Comparison of ENCODE assay signal across 19 mouse cellular contexts in genomic region chr10:96642014-96642413, GRCm38 (mm10). TPM values are rescaled to one million over a fixed set of nuclear protein-coding genes. Genes with fewer than 3 reads are reported as not detected.
A peak's percentile ranks its signal among the peaks of the same experiment; 100 is the strongest.
DNase-seq lines count a peak whose midpoint lies in the region; ATAC-seq lines count a peak whose summit lies in the region.
"Had no signal": no experiment of that assay in that cellular context is flagged by ENCODE, and none has a peak within 500 bp of the region (broad histone marks: within the 10 kb centered on the region; RNA-seq: fewer than 3 reads in every experiment).

No protein-coding gene starts in this region.

- H3K27me3 ChIP-seq in heart, embryonic 12.5 days (replicated peaks): no peaks in the 10 kb centered on the region
- H3K27me3 ChIP-seq in heart, embryonic 16.5 days (ENCODE audit: control insufficient read depth, insufficient read depth, low read length): no peaks in the 10 kb centered on the region
- H3K27me3 ChIP-seq in heart, embryonic 10.5 days (ENCODE audit: insufficient read depth, poor library complexity, severe bottlenecking): no peaks in the 10 kb centered on the region
- no peaks in the 10 kb centered on the region for H3K27me3 ChIP-seq in lung, embryonic 16.5 days (ENCODE audit: control insufficient read depth, insufficient read depth, low read depth, low read length)
- H3K27me3 ChIP-seq: embryonic facial prominence, embryonic 13.5 days; forebrain, embryonic 13.5 days; hindbrain, embryonic 13.5 days had no signal

- no peaks in the 10 kb centered on the region for H3K36me3 ChIP-seq in heart, embryonic 12.5 days
- H3K36me3 ChIP-seq in heart, embryonic 16.5 days (ENCODE audit: control insufficient read depth, insufficient read depth): no peaks in the 10 kb centered on the region
- no peaks in the 10 kb centered on the region for H3K36me3 ChIP-seq in heart, embryonic 10.5 days
- no peaks in the 10 kb centered on the region for H3K36me3 ChIP-seq in lung, embryonic 16.5 days (ENCODE audit: control insufficient read depth, insufficient read depth, low read length)

- H3K9ac ChIP-seq in heart, embryonic 12.5 days: no peak overlapping the region
- H3K9ac ChIP-seq in heart, embryonic 16.5 days (ENCODE audit: low read length): no peak overlapping the region
- no peak overlapping the region for H3K9ac ChIP-seq in lung, embryonic 16.5 days (ENCODE audit: low read length)
- H3K9ac ChIP-seq: embryonic facial prominence, embryonic 13.5 days; forebrain, embryonic 13.5 days; forebrain, postnatal 0 days; hindbrain, embryonic 13.5 days had no signal

- H3K4me3 ChIP-seq in heart, embryonic 12.5 days: no peak overlapping the region
- H3K4me3 ChIP-seq in heart, embryonic 16.5 days (ENCODE audit: low read length): no peak overlapping the region
- H3K4me3 ChIP-seq in heart, embryonic 10.5 days: no peak overlapping the region
- H3K4me3 ChIP-seq in lung, embryonic 16.5 days (ENCODE audit: low read length): no peak overlapping the region
- H3K4me3 ChIP-seq: embryonic facial prominence, embryonic 13.5 days; forebrain, embryonic 13.5 days; hindbrain, embryonic 13.5 days had no signal

- ATAC-seq in heart, embryonic 12.5 days (ENCODE audit: insufficient number of reproducible peaks, low FRiP score): no peak
- ATAC-seq in heart, embryonic 16.5 days (replicated peaks; ENCODE audit: extremely low read depth, insufficient read depth, low FRiP score): no peak
- no peak for ATAC-seq in lung, embryonic 16.5 days (ENCODE audit: low read depth)
- ATAC-seq: forebrain, embryonic 13.5 days; forebrain, postnatal 0 days; hindbrain, postnatal 0 days had no signal

- H3K4me1 ChIP-seq in heart, embryonic 12.5 days (replicated peaks): peaks cover 17% of the 10 kb centered on the region
- peaks cover 29% of the 10 kb centered on the region for H3K4me1 ChIP-seq in heart, embryonic 16.5 days (ENCODE audit: control insufficient read depth, insufficient read depth, low read length)
- peaks cover 9% of the 10 kb centered on the region for H3K4me1 ChIP-seq in heart, embryonic 10.5 days
- peaks cover 20% of the 10 kb centered on the region for H3K4me1 ChIP-seq in lung, embryonic 16.5 days (replicated peaks; ENCODE audit: control insufficient read depth, insufficient read depth, low read length)

- 0 out of 2 replicates have a peak overlapping the region, but pooled peaks have one; percentile 39 for H3K27ac ChIP-seq in heart, embryonic 12.5 days (ENCODE audit: poor library complexity, severe bottlenecking)
- peak overlapping the region; percentile 91 for H3K27ac ChIP-seq in heart, embryonic 16.5 days (ENCODE audit: low read length)
- H3K27ac ChIP-seq in heart, embryonic 10.5 days: no peak overlapping the region
- H3K27ac ChIP-seq in lung, embryonic 16.5 days (ENCODE audit: low read length): peak overlapping the region; percentile 66; the same call in 1 of the 2 replicates
- H3K27ac ChIP-seq: embryonic facial prominence, embryonic 13.5 days; forebrain, embryonic 13.5 days; hindbrain, embryonic 13.5 days; hindbrain, postnatal 0 days had no signal

- WGBS in heart, embryonic 12.5 days: 78% methylated on average over 4 of the region's 4 CpGs
- 60% methylated on average over 4 of the region's 4 CpGs for WGBS in heart, embryonic 16.5 days
- WGBS in heart, embryonic 10.5 days: 79% methylated on average over 4 of the region's 4 CpGs
- WGBS in lung, embryonic 16.5 days: 31% methylated on average over 4 of the region's 4 CpGs

- intact Hi-C loops in heart, postnatal 10 days (cut with DNase I): no loop called here

- H3K9me3 ChIP-seq in heart, embryonic 12.5 days (replicated peaks): no peaks in the 10 kb centered on the region
- 0 out of 2 replicates have a peak, but pooled peaks cover 2% of the 10 kb centered on the region for H3K9me3 ChIP-seq in heart, embryonic 16.5 days (replicated peaks; ENCODE audit: control insufficient read depth, low read length)
- no peaks in the 10 kb centered on the region for H3K9me3 ChIP-seq in heart, embryonic 10.5 days
- H3K9me3 ChIP-seq in lung, embryonic 16.5 days (ENCODE audit: control insufficient read depth, low read length): no peaks in the 10 kb centered on the region
- H3K9me3 ChIP-seq: embryonic facial prominence, embryonic 13.5 days; forebrain, embryonic 13.5 days; hindbrain, embryonic 13.5 days had no signal

- no peak for DNase-seq in heart, postnatal 10 days
- no peak for DNase-seq in heart, embryonic 10.5 days (ENCODE audit: low spot score)
- DNase-seq in lung, postnatal 25 days (ENCODE audit: low spot score): no peak
- no peak for DNase-seq in adipocyte (ENCODE audit: low spot score)
- DNase-seq: adrenal gland, postnatal 10 days; cerebellum, adult 11-12 months; cerebellum, adult 9-11 months; cerebellum, postnatal 36 days; forebrain, postnatal 0 days; gastrocnemius, postnatal 36 days; kidney, adult 11 months; kidney, adult 9 months had no signal

- H3K4me2 ChIP-seq in heart, embryonic 12.5 days: no peak overlapping the region
- H3K4me2 ChIP-seq in heart, embryonic 16.5 days (ENCODE audit: low read depth, low read length): no peak overlapping the region
- no peak overlapping the region for H3K4me2 ChIP-seq in lung, embryonic 16.5 days (ENCODE audit: low read depth, low read length)
- H3K4me2 ChIP-seq: embryonic facial prominence, embryonic 13.5 days; forebrain, embryonic 13.5 days; hindbrain, embryonic 13.5 days had no signal

RNA-seq across cellular contexts. Expression of gene Btg1, which starts 25.2 kb away (rescaled TPM):
- 46.9 and 51.6 TPM in 2 replicates for polyA plus RNA-seq in heart, embryonic 12.5 days (2016; fragmentation: Nextera tagmentation; extraction: Ambion mirVana)
- total RNA-seq in heart, postnatal 10 days (2021): 10 to 100 TPM; 55.0 to 81.0 TPM
- 49.6 and 56.9 TPM in 2 replicates for polyA plus RNA-seq in heart, embryonic 16.5 days (2015; fragmentation: Nextera tagmentation; extraction: Ambion mirVana)
- polyA plus RNA-seq in heart, embryonic 10.5 days (2016; fragmentation: Nextera tagmentation; extraction: Ambion mirVana): 23.3 and 24.2 TPM in 2 replicates
- 58.6 and 62.4 TPM in 2 replicates for polyA plus RNA-seq in lung, embryonic 16.5 days (2015; fragmentation: Nextera tagmentation; extraction: Ambion mirVana)
